Mouse (Mus musculus) layer of hippocampus, adult 6 months (tissue): ENCODE data around the gene Capn9. TPM values are rescaled to one million over a fixed set of nuclear protein-coding genes. Genes with fewer than 3 reads are reported as not detected.

Experiments
- long read RNA-seq, 2 experiments: library from polyadenylated mRNA; unstranded; transcript quantifications; one replicate each; pipeline ENCODE4 v2.0.0; 2019 to 2020
- polyA plus RNA-seq: library from polyadenylated mRNA; unstranded; fragments of <200 nt; fragmentation: Nextera tagmentation; gene quantifications from 2 replicates; pipeline ENCODE4 v1.2.3, GENCODE M21; 2021

The Capn9 gene
- polyA plus RNA-seq, result 0.26 and 0.63 TPM in 2 replicates
- long read RNA-seq, experiment 1, partial matches to known transcripts, result 1 of 2 reads
- long read RNA-seq, experiment 1, other reads (novel, unspliced or antisense), result 1 of 2 reads
- long read RNA-seq, experiment 2, result 0 reads

GRCm38 (mm10) chr8:124575811-124576210 is at the start of gene Capn9:
Gene Capn9, plus strand, starts transcription at chr8:124576111.

GRCm38 (mm10) chr8:124569593-124569992 is 6.3 kb upstream of the Capn9 start, which contains the start of gene Agt:
Gene Agt, minus strand, starts transcription at chr8:124569706.

GRCm38 (mm10) chr8:124663112-124663873 is 87.4 kb downstream of the Capn9 start, which contains the start of gene 2310022B05Rik:
Gene 2310022B05Rik, minus strand, starts transcription at chr8:124663369.

Other genes with a start within 250 kb of the Capn9 start
- gene Pgbd5, start 136.5 kb upstream of the Capn9 start, polyA plus RNA-seq, result 42.9 and 46.1 TPM in 2 replicates
- gene Cog2, start 55.3 kb upstream of the Capn9 start, polyA plus RNA-seq, result 20.8 and 24.3 TPM in 2 replicates
- 18.2 and 31.7 TPM in 2 replicates for gene Agt, start 6.4 kb upstream of the Capn9 start, polyA plus RNA-seq
- 19.7 and 28.2 TPM in 2 replicates for gene 2310022B05Rik, start 87.3 kb downstream of the Capn9 start, polyA plus RNA-seq
- 13.4 and 15.0 TPM in 2 replicates for gene Ttc13, start 145.9 kb downstream of the Capn9 start, polyA plus RNA-seq
- gene Arv1, start 146.0 kb downstream of the Capn9 start, polyA plus RNA-seq, result 8.5 and 10.5 TPM in 2 replicates
- 0.41 and 0.88 TPM in 2 replicates for gene Fam89a, start 175.7 kb downstream of the Capn9 start, polyA plus RNA-seq
- gene Trim67, start 217.0 kb downstream of the Capn9 start, polyA plus RNA-seq, result 0.70 and 0.92 TPM in 2 replicates